Mouse (Mus musculus) stomach, postnatal 0 days (tissue): Measurements from ENCODE around the gene Gm14418.
"Not testable (repeated sequence)": the region's sequence is repeated elsewhere in the genome, so short reads cannot be mapped to it uniquely, and the experiment has no call there.

Source experiments
- CTCF ChIP-seq: IDR thresholded peaks from 2 replicates; pipeline ENCODE4 v1.5.1; 2016; ENCODE audit warnings: antibody characterized with exemption, low read depth, mild to moderate bottlenecking, moderate library complexity
- EP300 ChIP-seq: optimal IDR thresholded peaks from 2 replicates; pipeline ENCODE3; 2016; ENCODE audit warnings: antibody characterized with exemption

DNA sequence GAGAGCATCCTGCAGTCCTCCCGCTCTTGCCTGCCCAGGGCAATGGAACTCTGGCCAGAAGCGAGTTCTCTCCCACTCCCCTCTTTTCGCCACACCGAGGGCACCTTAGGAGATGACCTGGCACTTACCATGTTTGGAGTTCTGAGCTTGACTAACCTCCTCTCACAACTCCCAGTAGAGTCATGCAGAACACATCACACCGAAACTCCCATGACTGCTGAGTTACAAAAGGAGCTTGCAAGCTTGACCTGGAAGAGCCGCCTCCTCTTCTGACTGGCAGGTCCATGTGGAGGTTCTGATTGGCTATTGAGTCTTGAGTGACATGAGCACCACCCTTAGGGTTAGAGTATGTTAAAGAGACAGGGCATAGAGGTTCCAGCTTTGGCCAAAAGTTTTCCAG lies at the start of gene Gm14418:
- not testable (repeated sequence) for TF ChIP-seq CTCF, EP300
